Mouse (Mus musculus) hindbrain, embryonic 14.5 days (tissue): ENCODE measurements around the gene Cisd1. TPM values are rescaled to one million over a fixed set of nuclear protein-coding genes. Genes with fewer than 3 reads are reported as not detected.
"Not testable (repeated sequence)": the region's sequence is repeated elsewhere in the genome, so short reads cannot be mapped to it uniquely, and the experiment has no call there.

Experiments
- ATAC-seq: fragments of 200-750 bp; cut with Nextera tagmentation; 2 replicates; pipeline ENCODE4 v1.8.0; 2017; ENCODE audit warnings: moderate number of reproducible peaks, mild to moderate bottlenecking, moderate TSS enrichment, moderate library complexity; ENCODE audit not compliant: low FRiP score
- DNase-seq: peaks from one replicate; pipeline ENCODE4 v3.0.0-alpha.2; 2015; ENCODE audit warnings: low spot score
- H3K27ac ChIP-seq: fragments of 300-500 bp; sonication (generic); 2 replicates; pipeline ENCODE4 v1.5.1; 2014; ENCODE audit warnings: mild to moderate bottlenecking, moderate library complexity
- H3K27me3 ChIP-seq: fragments of 300-500 bp; sonication (generic); 2 replicates; pipeline ENCODE4 v1.6.1; 2014; ENCODE audit warnings: mild to moderate bottlenecking, low read length, mixed read lengths; ENCODE audit not compliant: control insufficient read depth, insufficient read depth
- H3K36me3 ChIP-seq: fragments of 300-500 bp; sonication (generic); replicated peaks from 2 replicates; pipeline ENCODE4 v1.6.1; 2014; ENCODE audit not compliant: control insufficient read depth, insufficient read depth
- H3K4me1 ChIP-seq: fragments of 300-500 bp; sonication (generic); replicated peaks from 2 replicates; pipeline ENCODE4 v1.6.1; 2014; ENCODE audit warnings: antibody characterized with exemption, low read length, mixed read lengths; ENCODE audit not compliant: control insufficient read depth, insufficient read depth
- H3K4me2 ChIP-seq: fragments of 300-500 bp; sonication (generic); replicated peaks from 2 replicates; pipeline ENCODE4 v1.6.1; 2014; ENCODE audit warnings: mild to moderate bottlenecking, moderate library complexity
- H3K4me3 ChIP-seq: fragments of 300-500 bp; sonication (generic); replicated peaks from 2 replicates; pipeline ENCODE4 v1.5.1; 2014; ENCODE audit warnings: mild to moderate bottlenecking, low read length
- H3K9ac ChIP-seq: fragments of 300-500 bp; sonication (generic); 2 replicates; pipeline ENCODE4 v1.6.1; 2014
- H3K9me3 ChIP-seq: fragments of 300-500 bp; sonication (generic); 2 replicates; pipeline ENCODE4 v1.6.1; 2016; ENCODE audit warnings: low read length; ENCODE audit not compliant: control insufficient read depth
- WGBS: fragments of 180-500 bp; shearing (Covaris S2); extraction: QIAGEN DNeasy Blood & Tissue Kit; methylation state at CpG from one replicate; pipeline ENCODE4 v1.1.7; 2014; 5-methylcytosine and 5-hydroxymethylcytosine counted together
- polyA plus RNA-seq: library from polyadenylated mRNA; unstranded; fragments of >200 nt; fragmentation: Nextera tagmentation; extraction: Ambion mirVana; gene quantifications from 2 replicates; pipeline ENCODE4 v1.2.1, GENCODE M21; 2014

Gene Cisd1
- 319 and 327 TPM in 2 replicates for polyA plus RNA-seq

DNA sequence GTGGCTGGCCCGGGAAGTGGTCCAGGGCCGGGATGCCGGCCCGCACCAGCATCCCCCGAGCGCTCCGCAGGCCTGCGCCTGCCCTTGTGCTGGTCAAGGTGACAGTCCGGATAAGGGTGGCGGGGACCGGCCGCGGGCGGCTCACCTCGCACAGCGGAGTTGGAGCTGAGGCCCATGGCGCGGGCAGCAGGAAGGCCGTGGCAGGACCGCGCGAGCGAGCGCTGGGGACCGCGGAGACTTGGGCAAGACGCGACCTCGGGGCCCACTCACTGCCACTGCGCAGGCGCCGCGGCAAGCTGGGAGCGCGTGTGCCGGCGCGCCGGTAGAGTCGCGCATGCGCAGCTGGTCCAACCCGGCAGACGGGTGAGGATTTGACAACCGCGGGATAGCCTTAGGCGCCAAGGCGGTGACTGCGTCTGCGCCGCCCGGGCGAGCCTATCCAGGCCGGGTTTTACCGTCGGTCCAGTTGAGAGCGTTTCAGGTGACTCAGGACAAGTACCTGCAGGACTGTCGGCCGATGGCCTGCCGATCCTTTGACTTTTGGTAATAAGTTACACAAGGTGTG lies at the start of gene Cisd1:
Cisd1 (minus strand) TSS at position 376 of the 565 bp plus-strand sequence.
- Histone ChIP-seq H3K9me3 (no peaks in the 10 kb centered on the region), H3K4me3 (peak within 1 kb of the TSS; percentile 73), H3K27me3 (no peaks in the 10 kb centered on the region), H3K4me1 (peaks cover 20% of the 10 kb centered on the region), H3K27ac (peak within 1 kb of the TSS; percentile 69), H3K9ac (peak within 1 kb of the TSS; percentile 82), H3K36me3 (no peaks in the 10 kb centered on the region), H3K4me2 (peak within 1 kb of the TSS; percentile 81)
- peak; percentile 95 for DNase-seq
- peak; percentile 82 for ATAC-seq
- 0% methylated on average over 59 of the region's 60 CpGs for WGBS

- Histone ChIP-seq H3K36me3 (no peaks in the 10 kb centered on the region), H3K4me3 (no peak overlapping the region), H3K9me3 (0 out of 2 replicates have a peak, but pooled peaks cover 7% of the 10 kb centered on the region), H3K27me3 (no peaks in the 10 kb centered on the region), H3K27ac (no peak overlapping the region), H3K9ac (no peak overlapping the region), H3K4me2 (no peak overlapping the region), H3K4me1 (no peaks in the 10 kb centered on the region)
- ATAC-seq, result no peak
- DNase-seq, result no peak
- 94% methylated on average over 5 of the region's 5 CpGs for WGBS
Observed at GRCm38 (mm10) chr10:71389311-71389710, 44.6 kb upstream of the Cisd1 start.

DNA sequence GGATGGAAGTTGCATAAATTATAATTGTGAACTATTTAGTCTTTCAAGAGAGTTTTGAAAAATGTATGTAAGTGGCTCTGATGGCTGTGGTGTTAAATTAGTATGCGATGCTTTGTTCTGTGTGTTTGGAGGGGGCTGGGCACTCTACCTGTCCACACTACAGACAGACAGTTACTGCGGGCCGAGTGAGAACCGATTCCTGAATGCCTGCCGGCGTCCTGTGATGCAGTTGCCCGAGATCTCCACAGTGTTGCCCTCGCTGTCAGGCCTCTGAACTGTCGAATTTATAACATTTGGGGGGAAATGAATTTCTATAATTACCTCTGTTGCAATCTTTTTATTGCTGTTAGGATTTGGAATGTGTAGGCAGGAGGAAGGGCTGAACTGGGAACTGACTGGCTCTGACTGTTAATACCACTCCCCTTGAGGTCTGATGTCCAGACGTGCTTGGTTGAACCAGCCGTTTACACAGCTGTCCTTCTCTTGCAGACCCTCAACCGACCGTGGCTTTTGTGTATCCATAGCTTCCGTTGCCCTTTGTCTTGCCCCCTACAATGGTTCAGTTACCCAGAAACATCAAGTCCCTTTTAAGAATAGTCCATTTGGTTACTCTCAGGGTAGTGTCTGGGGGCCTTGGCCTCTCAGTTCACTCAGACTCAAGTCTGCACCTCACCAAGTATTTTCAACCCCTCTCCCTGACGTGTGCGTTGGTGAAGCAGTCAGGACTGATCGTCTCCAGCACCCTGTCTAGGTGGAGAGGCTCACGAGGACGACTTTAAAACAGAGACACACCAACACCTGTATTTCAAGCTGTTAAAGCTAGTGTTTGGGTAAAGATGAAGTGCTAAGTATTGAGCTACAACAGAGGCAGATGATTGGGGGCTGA lies 39.6 kb upstream of the Cisd1 start:
- peaks cover 23% of the 10 kb centered on the region; the same call in 1 of the 2 replicates for H3K36me3 ChIP-seq
- no peaks in the 10 kb centered on the region for H3K4me1 ChIP-seq
- ATAC-seq, result no peak
- no peaks in the 10 kb centered on the region for H3K27me3 ChIP-seq
- no peak overlapping the region for H3K27ac ChIP-seq
- no peak overlapping the region for H3K4me3 ChIP-seq
- H3K9me3 ChIP-seq, result no peaks in the 10 kb centered on the region
- DNase-seq, result no peak
- H3K9ac ChIP-seq, result no peak overlapping the region
- H3K4me2 ChIP-seq, result no peak overlapping the region
- WGBS, result 59% methylated on average over 19 of the region's 19 CpGs

- H3K27ac ChIP-seq, H3K9me3 ChIP-seq, H3K9ac ChIP-seq, DNase-seq, H3K4me1 ChIP-seq, ATAC-seq, H3K4me3 ChIP-seq, H3K27me3 ChIP-seq, H3K4me2 ChIP-seq: not testable (repeated sequence)
- WGBS, result 90% methylated on average over 6 of the region's 6 CpGs
- peaks cover 31% of the 10 kb centered on the region; the same call in 1 of the 2 replicates for H3K36me3 ChIP-seq
Observed at GRCm38 (mm10) chr10:71383552-71383924, 38.8 kb upstream of the Cisd1 start.

DNA sequence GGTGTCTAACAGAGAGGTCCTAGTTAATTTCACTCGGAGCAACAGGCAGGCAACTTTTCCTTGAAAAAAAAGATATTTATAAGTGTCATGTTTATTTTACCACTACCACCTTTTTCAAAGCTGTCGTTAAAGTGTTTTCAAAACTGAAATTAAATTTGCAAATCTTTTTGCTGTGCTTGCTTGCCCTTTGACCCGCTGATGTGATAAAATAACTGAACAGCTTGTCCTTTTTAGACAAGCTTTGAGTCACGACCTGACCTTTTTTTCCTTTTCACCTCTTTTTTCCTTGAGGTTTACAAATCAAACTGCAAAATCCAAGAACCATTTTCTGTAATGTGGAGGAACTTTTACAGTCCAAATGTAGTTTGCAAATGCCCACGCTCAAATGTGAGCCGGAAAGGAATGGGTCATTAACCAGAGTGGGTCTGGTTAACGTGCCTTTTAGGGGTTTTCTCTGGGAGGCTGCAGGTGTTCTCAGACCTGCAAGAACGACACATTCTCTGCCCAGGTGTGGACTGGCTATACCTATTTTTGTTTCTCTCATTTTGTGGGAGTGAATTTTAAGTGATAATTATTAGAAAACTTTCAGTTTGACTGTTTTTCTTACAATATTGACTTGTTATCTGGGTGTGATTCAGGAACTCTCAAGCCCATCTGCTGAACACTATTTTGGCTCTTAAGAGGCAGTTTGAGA lies 38.3 kb upstream of the Cisd1 start:
- no peaks in the 10 kb centered on the region for H3K27me3 ChIP-seq
- WGBS, result 85% methylated on average over 8 of the region's 8 CpGs

GRCm38 (mm10) chr10:71382109-71382508 lies 37.4 kb upstream of the Cisd1 start:
- no peak overlapping the region for H3K9ac ChIP-seq
- H3K4me1 ChIP-seq, result no peaks in the 10 kb centered on the region
- no peak for DNase-seq
- H3K4me3 ChIP-seq, result no peak overlapping the region
- H3K27ac ChIP-seq, result no peak overlapping the region
- H3K27me3 ChIP-seq, result no peaks in the 10 kb centered on the region
- no peaks in the 10 kb centered on the region for H3K9me3 ChIP-seq
- 71% methylated on average over 7 of the region's 7 CpGs for whole genome bisulfite sequencing
- H3K36me3 ChIP-seq, result peaks cover 36% of the 10 kb centered on the region
- no peak overlapping the region for H3K4me2 ChIP-seq
- ATAC-seq, result no peak

More for the DNA sequence above, 38.3 kb upstream of the Cisd1 start:
- peaks cover 32% of the 10 kb centered on the region; the same call in 1 of the 2 replicates for H3K36me3 ChIP-seq
- no peak overlapping the region for H3K27ac ChIP-seq
- no peaks in the 10 kb centered on the region for H3K9me3 ChIP-seq
- H3K4me2 ChIP-seq, result no peak overlapping the region
- ATAC-seq (no peak), DNase-seq (no peak)
- H3K9ac ChIP-seq, result no peak overlapping the region
- H3K4me1 ChIP-seq, result no peaks in the 10 kb centered on the region
- no peak overlapping the region for H3K4me3 ChIP-seq

DNA sequence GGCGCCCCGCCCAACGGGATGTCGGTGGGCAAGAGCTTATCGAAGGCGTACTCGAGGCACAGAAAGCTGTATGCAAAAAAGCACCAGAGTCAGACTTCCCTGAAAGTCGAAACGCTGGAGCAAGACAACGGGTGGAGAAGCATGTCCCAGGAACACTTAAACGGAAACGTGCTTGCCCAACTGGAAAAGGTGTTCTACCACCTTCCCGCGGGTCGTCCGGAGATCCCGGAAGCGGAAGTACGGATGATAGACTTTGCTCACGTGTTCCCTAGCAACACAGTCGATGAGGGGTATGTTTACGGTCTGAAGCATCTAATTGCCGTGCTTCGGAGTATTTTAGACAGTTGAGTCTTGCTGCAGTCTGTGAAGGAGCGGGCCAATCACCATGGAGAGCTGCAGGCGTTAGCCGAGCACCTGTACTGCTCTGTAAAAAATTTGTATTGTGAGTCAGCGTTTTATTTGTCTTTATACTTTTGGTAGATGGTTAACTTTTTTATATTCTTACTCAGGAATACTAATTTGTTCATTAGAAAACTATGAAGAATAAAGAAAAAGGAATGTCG lies 36.8 kb upstream of the Cisd1 start:
- Histone ChIP-seq H3K27ac (no peak overlapping the region), H3K9me3 (no peaks in the 10 kb centered on the region), H3K4me1 (no peaks in the 10 kb centered on the region), H3K4me3 (no peak overlapping the region), H3K36me3 (peaks cover 42% of the 10 kb centered on the region), H3K9ac (no peak overlapping the region), H3K4me2 (no peak overlapping the region), H3K27me3 (no peaks in the 10 kb centered on the region)
- ATAC-seq, result no peak
- 90% methylated on average over 29 of the region's 29 CpGs for WGBS
- no peak for DNase-seq

- 96% methylated on average over 7 of the region's 7 CpGs for WGBS
- DNase-seq, result no peak
- peaks cover 44% of the 10 kb centered on the region for H3K36me3 ChIP-seq
Observed at GRCm38 (mm10) chr10:71380406-71380805, 35.7 kb upstream of the Cisd1 start.

GRCm38 (mm10) chr10:71376014-71376413 lies 31.3 kb upstream of the Cisd1 start:
- Histone ChIP-seq H3K4me3 (no peak overlapping the region), H3K36me3 (peaks cover 45% of the 10 kb centered on the region), H3K9ac (no peak overlapping the region), H3K4me1 (no peaks in the 10 kb centered on the region), H3K27ac (no peak overlapping the region), H3K9me3 (no peaks in the 10 kb centered on the region), H3K27me3 (no peaks in the 10 kb centered on the region), H3K4me2 (no peak overlapping the region)
- DNase-seq (no peak), ATAC-seq (no peak)
- 93% methylated on average over 6 of the region's 6 CpGs for WGBS

More at GRCm38 (mm10) chr10:71380406-71380805, 35.7 kb upstream of the Cisd1 start:
- H3K27me3 ChIP-seq, result no peaks in the 10 kb centered on the region
- no peaks in the 10 kb centered on the region for H3K4me1 ChIP-seq
- no peak overlapping the region for H3K27ac ChIP-seq
- H3K9ac ChIP-seq, result no peak overlapping the region
- no peak overlapping the region for H3K4me2 ChIP-seq
- no peaks in the 10 kb centered on the region for H3K9me3 ChIP-seq
- ATAC-seq, result no peak
- H3K4me3 ChIP-seq, result no peak overlapping the region
